Mouse (Mus musculus) CD8-positive naive resting alpha-beta T cell, adult 57 days (primary cell): ENCODE measurements around the gene Prss45. TPM values are rescaled to one million over a fixed set of nuclear protein-coding genes. Genes with fewer than 3 reads are reported as not detected.

Source experiments
- total RNA-seq: library from RNA; stranded (reverse); gene quantifications from one replicate; pipeline ENCODE4 v1.2.4, GENCODE M21; 2023

Gene Prss45
- total RNA-seq, result not detected

GRCm38 (mm10) chr9:110834411-110834810, at the start of gene Prss45:
Prss45 (plus strand) TSS chr9:110834588.

GRCm38 (mm10) chr9:110797866-110798265, 36.5 kb upstream of the Prss45 start, which contains the start of gene Prss42:
Prss42 (plus strand) TSS chr9:110798166.

GRCm38 (mm10) chr9:110813789-110814188, 20.6 kb upstream of the Prss45 start, which contains the start of gene Prss44:
Prss44 (plus strand) TSS chr9:110813994.

GRCm38 (mm10) chr9:110826390-110826789, 8.0 kb upstream of the Prss45 start, which contains the start of gene Prss43:
Prss43 (plus strand) TSS chr9:110826690.

GRCm38 (mm10) chr9:110844206-110844605, 9.8 kb downstream of the Prss45 start, which contains the start of gene Prss46:
Prss46 (plus strand) TSS chr9:110844506.

GRCm38 (mm10) chr9:110857781-110858472, 23.5 kb downstream of the Prss45 start, which contains the start of gene Prss50:
Prss50 (plus strand) TSS chr9:110857967.

GRCm38 (mm10) chr9:110879191-110879920, 45.0 kb downstream of the Prss45 start, which contains the start of gene Als2cl:
Als2cl (plus strand) TSS chr9:110879870.

GRCm38 (mm10) chr9:110879998-110880561, 45.7 kb downstream of the Prss45 start, which contains the start of gene Tmie:
Tmie (minus strand) TSS chr9:110880113.

Other genes starting within 250 kb of the Prss45 start
- gene Nradd, start 210.1 kb upstream of the Prss45 start, total RNA-seq, result 5.8 TPM
- 85.6 TPM for gene Nbeal2, start 180.4 kb upstream of the Prss45 start, total RNA-seq
- 86.0 TPM for gene Ccdc12, start 178.1 kb upstream of the Prss45 start, total RNA-seq
- gene Myl3, start 92.7 kb upstream of the Prss45 start, total RNA-seq, result not detected
- gene Pth1r, start 87.4 kb upstream of the Prss45 start, total RNA-seq, result not detected
- not detected for gene Prss42, start 36.4 kb upstream of the Prss45 start, total RNA-seq
- not detected for gene Prss44, start 20.6 kb upstream of the Prss45 start, total RNA-seq
- gene Prss43, start 7.9 kb upstream of the Prss45 start, total RNA-seq, result not detected
- not detected for gene Prss46, start 9.9 kb downstream of the Prss45 start, total RNA-seq
- not detected for gene Prss50, start 23.4 kb downstream of the Prss45 start, total RNA-seq
- gene Als2cl, start 45.3 kb downstream of the Prss45 start, total RNA-seq, result 486 TPM
- gene Tmie, start 45.5 kb downstream of the Prss45 start, total RNA-seq, result 42.9 TPM
- gene Fam240a, start 82.3 kb downstream of the Prss45 start, total RNA-seq, result 4.0 TPM
- 1.9 TPM for gene Tdgf1, start 111.6 kb downstream of the Prss45 start, total RNA-seq
- not detected for gene Lrrc2, start 117.0 kb downstream of the Prss45 start, total RNA-seq
- gene Rtp3, start 156.0 kb downstream of the Prss45 start, total RNA-seq, result not detected
- gene Ltf, start 184.7 kb downstream of the Prss45 start, total RNA-seq, result 5.2 TPM
- gene Ccrl2, start 222.9 kb downstream of the Prss45 start, total RNA-seq, result 7.6 TPM